Mouse (Mus musculus) neural tube, postnatal 0 days (tissue): Measurements from ENCODE around the gene Aasdh. TPM values are rescaled to one million over a fixed set of nuclear protein-coding genes. Genes with fewer than 3 reads are reported as not detected.

Source experiments
- polyA plus RNA-seq: library from polyadenylated mRNA; unstranded; fragments of >200 nt; fragmentation: Nextera tagmentation; extraction: Ambion mirVana; gene quantifications from 2 replicates; pipeline ENCODE4 v1.2.1, GENCODE M21; 2015

Gene Aasdh
- 10.3 and 11.4 TPM in 2 replicates for polyA plus RNA-seq

GRCm38 (mm10) chr5:76905405-76906154, at the start of gene Aasdh:
Aasdh (minus strand) TSS chr5:76905514.

GRCm38 (mm10) chr5:76951106-76952027, 46.1 kb upstream of the Aasdh start, which contains the start of the genes Paics and Ppat:
Paics (plus strand) TSS chr5:76951307.
Ppat (minus strand) TSS chr5:76951578.

Other genes with a start within 250 kb of the Aasdh start
- 44.1 and 45.5 TPM in 2 replicates for gene C530008M17Rik, start 249.0 kb downstream of the Aasdh start, polyA plus RNA-seq
- 152 and 153 TPM in 2 replicates for gene Paics, start 45.8 kb upstream of the Aasdh start, polyA plus RNA-seq
- gene Ppat, start 46.1 kb upstream of the Aasdh start, polyA plus RNA-seq: 11.3 and 11.9 TPM in 2 replicates
- gene Srp72, start 69.2 kb upstream of the Aasdh start, polyA plus RNA-seq: 71.3 and 74.2 TPM in 2 replicates
- not detected in 2 replicates for gene Arl9, start 98.5 kb upstream of the Aasdh start, polyA plus RNA-seq
- 0.59 and 0.65 TPM in 2 replicates for gene Thegl, start 110.5 kb upstream of the Aasdh start, polyA plus RNA-seq
- gene Hopx, start 209.6 kb upstream of the Aasdh start, polyA plus RNA-seq: 24.6 and 28.0 TPM in 2 replicates